Mouse (Mus musculus): ENCODE measurements at regions not wholly inside any gene's neighbourhood (a gene's known extent, or its start where the extent isn't known, plus 50 kb on each side); places are given as distances from the start of the nearest gene placed in this dataset.
"Not testable (repeated sequence)": the region's sequence is repeated elsewhere in the genome, so short reads cannot be mapped to it uniquely, and the experiment has no call there.

DNA sequence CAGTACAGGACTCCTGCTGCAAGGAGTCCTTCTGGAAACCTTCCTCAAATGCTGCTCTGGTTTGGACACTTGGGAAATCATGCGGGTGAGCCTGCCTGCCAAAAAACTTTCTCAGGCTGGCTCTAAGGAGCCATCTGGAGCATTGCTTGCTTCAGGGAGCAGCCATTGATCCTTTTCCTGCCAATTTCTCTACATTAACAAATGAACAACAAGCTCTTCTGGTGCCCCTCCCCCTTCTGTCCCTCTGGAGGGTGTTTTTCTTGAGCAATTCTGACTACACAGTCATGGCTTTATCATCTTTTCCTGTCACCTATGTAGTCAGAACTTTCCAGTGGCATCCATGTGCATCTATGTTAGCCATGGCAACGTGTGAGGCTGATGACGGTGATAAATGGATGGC lies 84.5 kb downstream of the Fam43a start:
- in situ Hi-C loops (cut with MboI, MseI), result loop anchor here (10.0 kb wide), 1 partner anchor 1651 kb away; the partner anchor contains the start of gene Ubxn7

DNA sequence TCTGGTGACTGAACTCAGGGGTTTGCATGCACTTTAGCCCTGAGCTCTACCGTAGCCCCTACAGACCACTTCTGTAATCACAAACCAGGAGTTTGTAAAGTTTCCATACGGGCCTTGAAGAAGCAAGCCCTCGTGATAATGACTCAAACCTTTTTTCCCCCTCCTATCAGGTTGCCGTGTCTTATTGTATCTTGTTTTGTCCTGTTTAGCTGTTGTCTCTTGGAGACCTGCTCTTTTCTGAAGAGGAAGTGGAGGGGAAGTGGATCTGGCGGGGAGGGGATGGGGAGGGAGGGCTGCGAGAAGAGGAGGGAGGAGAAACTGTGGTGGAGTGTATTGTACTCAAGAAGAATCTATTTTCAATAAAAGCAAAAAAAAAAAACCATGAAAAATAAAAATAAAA lies 87.0 kb downstream of the Fam43a start:
- in situ Hi-C loops (cut with MboI, MseI), result loop anchor here (10.0 kb wide), 1 partner anchor 1648 kb away; the partner anchor contains the start of gene Ubxn7

DNA sequence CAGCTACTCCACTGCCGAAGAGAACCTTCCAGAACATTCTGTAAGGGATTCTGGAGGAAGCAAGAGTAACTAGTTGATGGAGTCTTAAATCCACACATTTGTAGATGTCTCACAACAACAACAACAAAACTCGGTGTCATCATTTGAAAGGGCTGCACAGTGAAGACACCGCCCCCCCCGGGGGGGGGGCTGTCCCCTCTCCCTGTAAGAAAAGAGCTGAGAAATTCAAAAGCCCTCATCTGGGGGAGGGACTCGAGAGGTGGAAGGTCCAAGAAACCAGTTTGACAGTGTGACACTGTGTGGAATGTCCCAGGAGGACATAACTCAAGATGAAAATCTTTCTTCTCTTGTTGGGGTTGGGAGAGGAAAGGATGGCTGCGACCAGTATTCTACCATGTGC lies 87.7 kb downstream of the Fam43a start:
- in situ Hi-C loops (cut with MboI, MseI), result loop anchor here (10.0 kb wide), 1 partner anchor 1648 kb away; the partner anchor contains the start of gene Ubxn7

DNA sequence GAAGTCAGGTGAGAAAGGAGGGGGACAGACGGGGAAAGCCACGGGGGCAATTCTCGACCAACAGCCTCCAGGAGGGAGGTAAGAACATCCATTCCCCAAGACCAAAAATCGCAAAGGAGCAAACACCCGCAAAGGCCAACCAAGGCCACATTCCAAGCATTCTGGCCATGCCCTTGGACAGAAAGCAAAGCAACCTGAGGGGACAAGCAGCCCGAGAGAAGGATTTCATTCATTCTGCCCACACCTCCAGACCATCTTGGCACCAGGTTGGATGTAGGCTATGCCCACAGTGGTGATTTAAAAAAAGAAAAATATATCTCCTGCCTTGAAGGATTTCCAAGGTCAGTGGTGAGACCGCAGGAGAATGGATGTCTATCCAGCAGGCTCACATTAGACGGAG lies 88.2 kb downstream of the Fam43a start:
- in situ Hi-C loops (cut with MboI, MseI), result loop anchor here (10.0 kb wide), 1 partner anchor 1647 kb away; the partner anchor contains the start of gene Ubxn7

DNA sequence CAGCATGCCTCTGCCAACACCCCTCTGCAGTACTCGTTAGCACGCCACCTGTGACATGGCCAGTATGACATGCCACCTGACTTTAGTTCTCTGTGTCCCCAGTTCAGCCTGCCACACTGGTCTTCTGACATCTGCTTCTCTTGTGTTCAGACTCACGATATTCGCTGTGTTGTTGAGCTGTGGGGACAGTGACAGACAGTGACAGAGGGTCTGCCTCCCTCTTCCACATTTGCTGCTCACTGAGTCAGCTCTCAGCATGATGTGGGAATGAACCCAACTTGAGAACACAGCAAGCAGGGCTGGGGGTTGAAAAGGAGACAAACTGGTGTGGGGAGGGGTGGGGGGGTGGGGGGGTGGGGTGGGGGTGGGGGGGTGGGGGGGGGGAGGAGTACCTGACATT lies 91.0 kb downstream of the Fam43a start:
- in situ Hi-C loops (cut with MboI, MseI), result no loop called here

DNA sequence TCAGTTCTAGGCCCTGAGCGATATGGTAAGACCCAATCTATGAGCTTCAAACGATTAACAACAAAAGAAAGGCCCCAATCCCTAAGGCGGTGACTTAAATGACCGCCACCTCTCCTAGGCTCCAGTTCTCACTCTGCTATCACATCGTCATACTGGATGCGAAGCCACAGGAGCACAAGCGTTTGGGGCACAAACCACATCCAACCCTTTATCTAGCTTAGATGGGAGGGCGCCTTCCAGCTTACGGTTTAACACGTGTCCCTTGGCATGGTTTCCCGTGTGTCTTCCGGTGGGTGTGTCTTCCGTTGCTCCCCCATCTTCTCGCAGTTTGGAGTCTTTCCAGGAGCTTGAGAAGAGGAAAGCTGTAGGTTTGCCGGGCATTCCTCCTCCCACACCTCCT lies 92.4 kb downstream of the Fam43a start:
- in situ Hi-C loops (cut with MboI, MseI), result no loop called here

DNA sequence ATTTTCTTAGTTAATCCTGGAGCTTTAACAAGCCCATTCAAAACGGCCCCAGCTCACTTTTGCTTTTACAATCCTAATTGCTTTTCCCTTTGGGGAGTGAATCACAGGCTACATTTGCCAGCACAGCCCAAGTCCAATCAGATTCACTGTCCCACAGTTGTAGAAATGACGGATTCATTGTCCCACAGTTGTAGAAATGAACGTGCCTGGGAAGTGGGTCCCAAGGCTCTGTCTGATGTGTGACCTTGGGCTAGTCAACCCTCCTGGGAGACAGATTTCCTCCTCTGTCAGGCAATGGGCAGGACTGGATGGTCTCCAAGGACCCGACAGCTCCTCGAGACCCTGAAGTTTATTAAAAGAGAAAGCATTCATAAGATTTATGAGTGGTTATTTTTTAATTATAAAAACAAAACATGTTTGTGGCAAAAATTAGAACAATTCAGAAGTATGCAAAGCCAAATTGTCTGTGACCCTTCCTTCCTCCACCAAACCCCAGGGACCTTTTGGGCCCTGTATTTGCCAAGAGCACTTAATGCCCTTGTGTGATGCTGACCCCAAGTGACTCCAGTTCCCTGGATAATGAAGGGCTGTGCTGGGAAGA lies 93.1 kb downstream of the Fam43a start:
- in situ Hi-C loops (cut with MboI, MseI), result no loop called here

DNA sequence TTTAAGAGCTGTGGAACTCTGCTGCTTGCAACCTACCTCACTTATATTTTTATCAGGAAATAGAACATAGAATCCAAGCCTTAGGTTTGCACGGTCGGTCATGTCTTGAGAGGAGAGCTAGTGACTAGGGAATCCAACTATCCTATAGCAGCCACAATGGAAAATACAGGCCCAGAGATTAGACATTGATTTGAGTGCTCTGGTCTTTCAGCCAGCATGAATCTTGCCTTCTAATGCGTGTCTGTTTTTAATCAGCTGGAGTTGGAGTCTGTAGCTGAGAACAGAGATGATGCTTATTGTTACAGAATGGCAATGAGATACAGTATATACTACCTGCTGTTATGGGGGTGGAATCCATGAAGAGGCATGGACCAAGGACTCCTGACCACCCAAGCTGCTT lies 93.7 kb downstream of the Fam43a start:
- in situ Hi-C loops (cut with MboI, MseI), result no loop called here

DNA sequence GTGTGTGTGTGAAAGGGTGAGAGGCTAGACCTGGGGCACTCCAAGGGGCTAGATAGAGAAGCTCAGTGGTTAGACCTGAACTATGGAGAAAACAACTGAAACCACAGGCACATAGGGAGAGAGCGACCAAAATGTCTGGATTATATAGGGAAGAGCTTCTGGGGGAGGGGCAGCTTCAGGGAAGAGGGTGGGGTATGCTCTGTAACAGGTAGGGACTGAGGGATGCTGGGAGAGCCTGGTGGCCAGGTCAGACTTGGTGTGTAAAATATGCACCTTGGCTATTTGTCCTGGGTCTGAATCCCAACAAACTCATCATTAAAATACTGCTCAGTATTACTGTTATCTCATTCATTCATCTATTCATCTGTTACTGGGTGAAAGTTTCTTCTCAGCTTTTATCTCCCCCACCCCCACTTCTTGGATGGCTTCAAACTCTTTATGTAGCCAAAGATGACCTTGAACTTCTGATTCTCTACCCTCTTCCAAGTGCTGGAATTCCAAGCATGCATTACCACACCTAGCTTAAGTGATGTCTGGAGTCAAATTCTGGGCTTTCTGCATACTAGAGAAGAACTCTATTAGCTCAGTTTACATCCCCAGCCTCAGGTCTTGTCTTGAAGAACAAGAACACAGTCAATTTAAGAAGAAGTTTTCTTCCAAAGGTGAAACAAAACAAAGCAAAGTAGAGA lies 94.5 kb downstream of the Fam43a start:
- in situ Hi-C loops (cut with MboI, MseI), result no loop called here

DNA sequence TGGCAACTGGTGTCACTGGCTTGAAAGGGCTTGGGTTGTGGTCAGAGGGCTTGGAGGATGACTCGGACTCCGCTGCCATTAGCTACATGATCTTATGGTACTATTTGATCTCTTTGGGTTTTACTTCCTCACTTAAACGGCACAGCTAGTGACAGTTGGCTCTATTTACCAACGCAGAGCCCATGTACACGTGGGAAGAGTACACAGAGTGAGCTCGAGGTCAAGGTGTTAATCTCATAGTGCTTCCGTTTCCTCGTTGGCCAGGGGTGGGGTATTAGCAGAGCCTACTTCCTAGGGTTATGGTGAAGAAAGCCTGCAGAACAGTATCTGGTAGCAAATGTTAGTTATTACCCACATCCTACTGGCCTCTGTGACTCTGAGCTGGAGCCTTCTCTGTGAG lies 96.2 kb downstream of the Fam43a start:
- in situ Hi-C loops (cut with MboI, MseI), result no loop called here

DNA sequence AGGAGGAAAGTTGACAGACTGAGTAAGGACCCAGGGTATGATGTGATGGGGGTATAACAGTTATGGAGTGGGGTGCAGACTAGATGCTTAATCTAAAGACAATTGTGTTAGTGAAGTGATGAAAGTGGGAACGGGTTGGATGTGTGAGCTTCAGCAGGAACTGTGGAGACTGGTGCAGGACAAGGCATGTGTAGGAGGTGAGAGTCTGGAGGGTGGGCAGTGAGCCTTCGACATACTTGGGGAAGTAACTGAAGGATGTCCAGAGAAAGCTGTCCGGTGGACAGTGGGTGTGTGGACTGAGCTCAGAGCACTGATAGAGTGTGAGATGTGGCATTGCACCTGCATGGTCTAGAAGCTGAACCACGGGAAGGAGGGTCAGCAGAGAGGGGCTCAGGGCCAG lies 97.7 kb downstream of the Fam43a start:
- in situ Hi-C loops (cut with MboI, MseI), result no loop called here

DNA sequence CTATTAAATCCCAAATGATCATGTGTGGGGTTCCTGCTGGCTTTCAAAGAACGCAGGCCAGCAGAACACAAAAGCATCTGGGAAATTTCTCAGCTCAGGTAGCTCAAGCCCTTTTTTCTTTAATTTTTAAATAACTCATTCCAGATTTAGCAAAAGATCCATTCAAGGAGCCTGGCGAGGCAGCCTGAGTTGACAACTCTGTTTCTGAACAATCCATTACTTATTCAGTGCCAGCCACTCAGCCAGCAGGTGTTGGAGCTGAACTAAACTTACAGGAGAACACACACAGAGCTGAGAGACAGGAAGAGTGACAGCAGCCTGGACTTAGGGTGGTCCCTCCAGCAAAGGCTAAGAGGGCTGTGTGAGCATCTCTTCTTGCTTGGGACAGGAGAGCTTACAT lies 98.3 kb downstream of the Fam43a start:
- in situ Hi-C loops (cut with MboI, MseI), result no loop called here

DNA sequence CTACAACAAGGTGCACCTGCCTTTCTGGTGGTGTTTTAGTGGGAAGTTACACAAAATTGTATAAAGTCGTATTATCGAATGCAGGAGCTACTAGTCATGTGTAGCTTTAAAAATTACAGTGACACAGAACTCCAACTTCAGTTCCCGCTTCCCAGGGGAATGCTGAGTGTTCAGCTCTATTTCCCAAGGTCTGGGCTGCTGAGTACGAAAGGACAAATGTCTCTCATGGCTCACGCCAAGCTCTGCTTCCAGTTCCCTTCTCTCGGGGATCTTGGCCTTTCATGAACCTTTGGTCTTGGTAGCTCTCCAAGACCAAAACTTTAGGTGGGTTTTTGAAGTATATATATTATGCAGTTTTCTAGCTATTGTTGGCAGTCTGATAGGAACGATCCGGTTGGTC lies 104.3 kb downstream of the Fam43a start:
- in situ Hi-C loops (cut with MboI, MseI), result no loop called here

DNA sequence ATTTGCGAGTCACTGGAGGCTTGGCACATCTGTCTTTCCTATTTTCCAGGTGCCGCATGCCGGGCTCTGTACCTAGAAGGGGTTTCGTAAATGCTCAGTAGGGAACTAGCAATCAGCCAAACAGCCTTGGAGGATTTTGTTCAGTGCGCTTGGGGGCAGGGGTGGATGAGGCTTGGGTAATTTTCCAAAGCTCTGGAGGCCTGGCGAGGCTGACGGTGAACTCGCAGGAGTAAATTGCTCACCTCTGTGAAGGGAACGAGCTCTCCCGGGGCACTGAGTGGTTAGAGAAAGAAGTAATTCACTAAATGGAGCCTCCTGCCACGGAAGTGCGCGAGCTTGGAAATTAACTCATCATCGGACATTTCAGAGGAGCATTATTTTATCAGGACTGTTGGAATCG lies 110.0 kb downstream of the Fam43a start:
- in situ Hi-C loops (cut with MboI, MseI), result no loop called here

DNA sequence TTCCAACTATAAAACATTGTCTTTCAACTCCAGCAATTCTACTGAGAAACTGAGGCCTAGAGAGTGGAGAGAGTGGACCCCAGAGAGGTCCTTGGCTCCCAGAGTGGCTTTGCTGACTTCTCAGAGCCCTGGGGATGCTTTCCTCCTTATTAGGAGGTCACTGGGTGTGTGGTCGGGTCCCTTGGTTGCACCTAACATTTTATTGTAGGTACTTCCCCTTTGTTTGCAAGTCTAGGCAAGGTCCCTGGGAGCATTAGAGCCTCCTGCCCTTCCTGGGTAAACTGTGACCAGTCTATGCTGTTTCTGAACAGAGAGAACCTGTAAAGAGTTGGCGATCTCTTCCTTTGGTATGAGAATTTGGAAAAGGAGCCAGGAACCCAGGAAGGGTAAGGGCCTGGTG lies 110.5 kb downstream of the Fam43a start:
- in situ Hi-C loops (cut with MboI, MseI), result loop anchor here (5.0 kb wide), 1 partner anchor 73 kb away; no protein-coding TSS in a partner anchor

DNA sequence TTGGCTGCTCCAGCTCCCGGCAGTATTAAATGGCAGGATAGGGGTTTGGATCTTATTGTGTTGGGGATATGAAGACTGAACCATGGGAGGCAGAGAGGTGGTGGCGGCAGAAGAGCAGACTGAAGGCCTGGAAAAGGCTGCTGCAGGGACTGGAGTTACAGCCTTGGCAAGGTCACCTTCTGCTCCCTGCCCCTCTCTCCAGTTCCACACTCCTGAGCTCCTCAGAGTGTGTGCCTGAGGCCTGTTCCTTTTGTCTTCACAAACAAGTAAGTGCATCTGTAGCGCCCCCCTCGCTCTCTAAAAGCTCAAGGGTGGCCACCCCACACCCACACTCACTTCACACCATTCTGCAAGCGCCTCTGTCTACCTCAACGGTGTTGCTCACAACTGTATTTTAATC lies 113.0 kb downstream of the Fam43a start:
- in situ Hi-C loops (cut with MboI, MseI), result loop anchor here (5.0 kb wide), 1 partner anchor 75 kb away; no protein-coding TSS in a partner anchor

DNA sequence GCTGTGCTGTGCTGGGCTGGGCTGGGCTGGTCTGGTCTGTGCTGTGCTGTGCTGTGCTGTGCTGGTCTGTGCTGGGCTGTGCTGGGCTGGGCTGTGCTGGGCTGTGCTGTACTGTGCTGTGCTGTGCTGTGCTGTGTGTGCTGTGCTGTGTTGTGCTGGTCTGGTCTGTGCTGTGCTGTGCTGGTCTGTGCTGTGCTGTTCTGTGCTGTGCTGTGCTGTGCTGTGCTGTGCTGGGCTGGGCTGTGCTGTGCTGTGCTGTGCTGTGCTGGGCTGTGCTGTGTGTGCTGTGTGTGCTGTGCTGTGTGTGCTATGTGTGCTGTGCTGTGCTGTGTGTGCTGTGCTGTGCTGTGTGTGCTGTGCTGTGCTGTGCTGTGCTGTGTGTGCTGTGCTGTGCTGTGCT lies 118.1 kb downstream of the Fam43a start:
- in situ Hi-C loops (cut with MboI, MseI), result not testable (repeated sequence)

DNA sequence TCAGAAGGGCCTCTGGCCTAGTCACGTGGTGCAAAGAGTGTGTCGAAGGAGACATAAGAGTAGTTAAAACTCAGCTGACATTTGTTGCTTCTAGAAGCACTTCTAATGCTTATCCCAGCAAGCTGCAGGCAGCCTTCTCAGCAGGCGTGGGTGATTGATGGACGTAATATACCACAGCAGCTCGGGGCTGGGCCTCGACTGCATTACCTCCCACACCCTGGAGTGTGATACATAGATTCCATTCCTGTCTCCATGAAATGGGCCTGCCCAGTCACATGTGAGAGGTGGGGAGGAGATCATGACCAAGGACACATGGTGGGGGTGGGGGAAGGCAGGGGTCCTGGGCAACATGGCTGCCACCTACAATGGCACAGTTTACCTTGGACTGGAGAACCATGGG lies 121.3 kb downstream of the Fam43a start:
- in situ Hi-C loops (cut with MboI, MseI), result no loop called here

DNA sequence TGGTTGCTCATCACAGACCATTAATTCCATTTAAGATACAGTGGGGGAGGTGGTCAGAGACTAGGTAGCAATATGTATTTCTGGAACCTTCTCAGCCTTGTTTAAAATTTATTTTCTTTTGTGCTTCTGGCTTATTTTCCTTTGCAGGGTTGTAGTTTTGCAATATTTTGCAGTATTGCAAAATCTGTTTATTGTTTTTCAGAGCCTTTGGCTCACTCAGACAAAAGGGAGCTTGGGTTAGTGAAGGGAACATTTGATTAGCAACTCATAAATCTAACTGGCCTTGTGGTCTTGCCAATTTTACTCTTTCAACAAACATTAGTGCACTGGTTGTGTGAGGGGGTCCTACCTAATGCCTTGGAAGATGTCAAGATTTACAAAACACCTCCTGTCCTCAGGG lies 121.7 kb downstream of the Fam43a start:
- in situ Hi-C loops (cut with MboI, MseI), result no loop called here

DNA sequence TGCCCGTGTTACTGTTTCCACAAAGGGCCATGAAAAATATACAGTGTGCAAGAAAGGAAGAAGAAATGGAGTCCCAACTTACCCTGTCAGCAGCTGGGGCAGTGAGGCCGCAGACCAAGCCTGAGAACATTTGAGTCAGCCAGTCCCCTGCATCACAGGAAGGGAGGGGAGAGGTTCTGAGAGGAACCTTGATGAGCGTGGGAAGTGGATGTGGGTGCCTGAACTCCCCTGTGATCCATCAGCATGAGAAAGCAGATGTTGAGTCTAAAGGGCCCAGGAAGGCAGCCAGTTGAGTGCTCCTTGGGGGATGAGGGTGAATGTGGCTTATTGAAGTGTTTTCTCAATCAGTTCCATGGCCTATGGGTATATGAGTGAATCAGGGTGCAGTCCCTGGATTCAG lies 122.8 kb downstream of the Fam43a start:
- in situ Hi-C loops (cut with MboI, MseI), result no loop called here

DNA sequence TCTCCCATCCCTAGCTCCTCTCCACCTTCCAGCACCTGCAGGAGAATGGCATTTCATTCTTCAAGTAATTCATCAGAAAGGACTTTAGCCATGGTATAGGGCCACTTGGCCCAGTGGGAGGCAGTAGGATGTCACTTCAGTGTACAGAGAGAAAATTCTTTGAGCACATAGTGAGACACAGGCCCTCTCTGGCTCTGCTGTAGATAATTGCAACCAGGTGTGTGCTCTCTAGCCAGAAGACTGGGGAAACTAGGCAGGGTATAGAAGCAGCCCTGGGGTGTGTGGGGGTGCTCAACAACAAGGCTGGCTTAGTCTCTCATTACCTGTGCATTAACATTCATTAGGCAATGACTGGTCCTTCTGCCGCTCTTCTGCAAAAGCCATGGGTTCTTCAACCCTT lies 125.1 kb downstream of the Fam43a start:
- in situ Hi-C loops (cut with MboI, MseI), result no loop called here

DNA sequence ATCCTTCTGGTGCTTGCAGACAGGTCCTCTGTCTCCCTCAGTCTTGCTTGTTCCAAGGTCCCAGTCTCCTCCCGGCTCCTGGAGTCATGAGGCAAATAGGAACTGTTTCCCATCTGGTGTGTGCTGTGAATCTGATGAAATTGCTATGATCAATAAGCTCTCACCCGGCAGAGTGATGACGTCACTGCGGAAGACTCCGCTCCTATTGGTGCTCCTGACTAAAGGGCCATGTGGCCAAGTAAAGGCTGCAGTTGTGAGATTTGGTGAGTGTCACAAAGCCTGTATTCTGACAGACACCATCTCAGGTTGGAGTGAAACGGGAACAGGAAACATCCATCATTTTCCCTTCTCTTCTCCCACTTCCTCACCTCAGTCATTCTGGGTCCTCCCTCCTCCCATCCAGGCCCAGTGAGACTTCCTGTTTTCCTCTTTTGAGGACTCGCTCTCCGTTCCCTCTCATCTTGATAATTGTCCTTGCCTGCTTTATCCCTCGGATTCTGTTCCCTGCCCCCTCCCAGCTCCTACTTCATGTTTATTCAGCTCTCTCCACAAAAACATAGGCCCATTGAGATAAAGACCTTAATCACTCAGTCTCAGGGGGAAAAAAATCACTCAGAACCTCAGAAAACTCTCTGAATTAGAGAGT lies 133.4 kb downstream of the Fam43a start:
- in situ Hi-C loops (cut with MboI, MseI), result no loop called here

DNA sequence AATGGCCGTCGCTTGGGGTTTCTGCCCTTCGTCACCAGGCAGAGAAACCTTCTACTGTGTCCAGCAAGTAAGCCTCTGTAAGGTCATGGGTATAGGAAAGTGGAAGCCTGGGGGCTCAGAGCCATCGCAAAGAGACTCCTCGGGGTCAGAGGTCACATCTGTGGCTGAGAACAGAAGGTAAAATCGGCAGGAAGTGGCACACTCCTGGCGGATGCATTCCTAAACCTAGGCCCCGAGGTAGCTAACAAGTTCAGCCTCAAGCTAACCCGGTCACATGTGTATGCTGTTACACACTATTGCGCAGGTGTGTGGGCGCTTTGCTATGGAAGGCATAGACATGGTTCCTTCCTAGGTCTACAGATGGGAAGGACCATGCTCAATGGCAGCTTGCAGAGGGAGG lies 134.0 kb downstream of the Fam43a start:
- in situ Hi-C loops (cut with MboI, MseI), result no loop called here
